Mouse (Mus musculus) erythroblast, embryonic 14.5 days (primary cell): ENCODE data around the gene Ptma. TPM values are rescaled to one million over a fixed set of nuclear protein-coding genes. Genes with fewer than 3 reads are reported as not detected.

ENCODE experiments used
- H3K27me3 ChIP-seq: 2 replicates; pipeline ENCODE4 v1.6.1; 2012; ENCODE audit warnings: inconsistent platforms; ENCODE audit not compliant: control insufficient read depth
- H3K36me3 ChIP-seq: 2 replicates; pipeline ENCODE4 v1.6.1; 2012; ENCODE audit warnings: mild to moderate bottlenecking, inconsistent platforms; ENCODE audit not compliant: control insufficient read depth
- H3K4me1 ChIP-seq: 2 replicates; pipeline ENCODE4 v1.6.1; 2012; ENCODE audit warnings: inconsistent platforms; ENCODE audit not compliant: control insufficient read depth
- H3K4me3 ChIP-seq: replicated peaks from 2 replicates; pipeline ENCODE3; 2012; ENCODE audit warnings: moderate library complexity, mild to moderate bottlenecking, inconsistent platforms
- H3K9me3 ChIP-seq: 2 replicates; pipeline ENCODE4 v1.6.1; 2012; ENCODE audit warnings: low read length, inconsistent platforms, mixed read lengths; ENCODE audit not compliant: control insufficient read depth
- GATA1 ChIP-seq: IDR thresholded peaks from 2 replicates; pipeline ENCODE4 v1.6.1; 2012; ENCODE audit warnings: low read length, inconsistent platforms, mixed read lengths
- TAL1 ChIP-seq: IDR thresholded peaks from 3 replicates; pipeline ENCODE4 v1.6.1; 2012; ENCODE audit warnings: low read length, inconsistent platforms, mixed read lengths
- polyA plus RNA-seq: library from polyadenylated mRNA; stranded (reverse); fragments of >175 nt; gene quantifications from 2 replicates; pipeline ENCODE4 v1.2.3, GENCODE M21; 2012

Gene Ptma
- polyA plus RNA-seq, 1 experiment, result 597 TPM

- peaks cover 24% of the 10 kb centered on the region for H3K36me3 ChIP-seq
- peaks cover 9% of the 10 kb centered on the region for H3K4me1 ChIP-seq
- H3K4me3 ChIP-seq, result no peak overlapping the region
- no peaks in the 10 kb centered on the region for H3K27me3 ChIP-seq
- H3K9me3 ChIP-seq, result no peaks in the 10 kb centered on the region
- TF ChIP-seq TAL1 (no peak), GATA1 (no peak)
Observed at GRCm38 (mm10) chr1:86551877-86552276, 25.4 kb downstream of the Ptma start.

DNA sequence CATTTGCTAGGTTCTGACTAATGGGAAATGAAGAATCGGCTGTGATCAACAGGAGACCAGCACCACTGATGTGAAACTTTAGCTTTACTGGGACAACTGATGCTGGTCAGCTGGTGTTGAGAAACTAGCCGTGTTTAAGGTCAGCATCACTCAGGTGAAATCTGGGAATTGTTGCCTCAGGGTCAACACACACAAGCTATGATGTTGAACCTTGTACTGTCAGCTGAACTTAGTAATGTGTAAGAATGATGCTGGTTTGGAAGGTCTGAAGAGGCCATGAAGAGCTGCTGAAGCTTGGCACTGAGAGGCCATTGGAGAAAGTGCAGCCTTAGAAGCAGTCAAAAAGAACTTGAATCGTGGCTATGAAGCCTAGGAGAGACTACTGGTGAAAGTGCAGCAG lies 29.1 kb downstream of the Ptma start:
- no peaks in the 10 kb centered on the region for H3K9me3 ChIP-seq
- TF ChIP-seq GATA1 (no peak), TAL1 (no peak)
- peaks cover 15% of the 10 kb centered on the region for H3K4me1 ChIP-seq
- H3K36me3 ChIP-seq, result peaks cover 22% of the 10 kb centered on the region
- no peaks in the 10 kb centered on the region for H3K27me3 ChIP-seq
- no peak overlapping the region for H3K4me3 ChIP-seq

GRCm38 (mm10) chr1:86557872-86558271 lies 31.3 kb downstream of the Ptma start:
- H3K9me3 ChIP-seq, result no peaks in the 10 kb centered on the region
- no peaks in the 10 kb centered on the region for H3K27me3 ChIP-seq
- peaks cover 30% of the 10 kb centered on the region for H3K36me3 ChIP-seq
- TF ChIP-seq GATA1 (no peak), TAL1 (no peak)
- no peak overlapping the region for H3K4me3 ChIP-seq
- peaks cover 16% of the 10 kb centered on the region for H3K4me1 ChIP-seq

GRCm38 (mm10) chr1:86559232-86559631 lies 32.7 kb downstream of the Ptma start:
- H3K36me3 ChIP-seq, result peaks cover 44% of the 10 kb centered on the region
- H3K4me3 ChIP-seq, result no peak overlapping the region
- no peaks in the 10 kb centered on the region for H3K27me3 ChIP-seq
- H3K4me1 ChIP-seq, result peaks cover 20% of the 10 kb centered on the region
- TF ChIP-seq TAL1, result no peak
- no peak for TF ChIP-seq GATA1
- no peaks in the 10 kb centered on the region for H3K9me3 ChIP-seq

GRCm38 (mm10) chr1:86562663-86563062 lies 36.1 kb downstream of the Ptma start:
- no peaks in the 10 kb centered on the region for H3K27me3 ChIP-seq
- no peaks in the 10 kb centered on the region for H3K9me3 ChIP-seq
- H3K4me1 ChIP-seq, result peaks cover 24% of the 10 kb centered on the region
- TF ChIP-seq TAL1 (no peak), GATA1 (no peak)
- H3K4me3 ChIP-seq, result no peak overlapping the region
- H3K36me3 ChIP-seq, result peaks cover 43% of the 10 kb centered on the region

DNA sequence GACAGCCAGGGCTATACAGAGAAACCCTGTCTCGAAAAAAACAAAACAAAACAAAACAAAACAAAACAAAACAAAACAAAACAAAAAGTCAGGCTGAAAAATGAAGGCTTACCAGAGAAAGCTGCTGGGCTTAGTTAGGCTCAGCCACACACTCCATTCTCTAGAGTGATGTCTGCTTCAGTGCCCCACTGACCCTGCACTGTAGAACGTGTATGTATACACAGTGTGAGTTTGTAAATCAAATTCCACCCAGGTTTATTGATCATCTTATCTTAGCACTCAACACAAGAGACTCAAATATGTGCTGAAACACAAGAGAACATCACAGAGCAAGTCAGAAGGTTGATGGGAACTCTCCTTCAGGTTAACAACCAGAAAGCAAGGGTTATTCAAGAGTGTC lies 41.9 kb downstream of the Ptma start:
- Histone ChIP-seq H3K9me3 (no peaks in the 10 kb centered on the region), H3K4me1 (peaks cover 8% of the 10 kb centered on the region), H3K27me3 (no peaks in the 10 kb centered on the region), H3K4me3 (no peak overlapping the region), H3K36me3 (peaks cover 24% of the 10 kb centered on the region)
- TF ChIP-seq TAL1 (no peak), GATA1 (no peak)

- peaks cover 19% of the 10 kb centered on the region for H3K36me3 ChIP-seq
Observed at GRCm38 (mm10) chr1:86569292-86569860, 42.9 kb downstream of the Ptma start.

GRCm38 (mm10) chr1:86571381-86571780 lies 44.9 kb downstream of the Ptma start:
- no peak for TF ChIP-seq TAL1
- no peak for TF ChIP-seq GATA1
- no peak overlapping the region for H3K4me3 ChIP-seq
- no peaks in the 10 kb centered on the region for H3K27me3 ChIP-seq
- no peaks in the 10 kb centered on the region; the same call in 1 of the 2 replicates for H3K4me1 ChIP-seq
- peaks cover 13% of the 10 kb centered on the region for H3K36me3 ChIP-seq
- H3K9me3 ChIP-seq, result no peaks in the 10 kb centered on the region

More at GRCm38 (mm10) chr1:86569292-86569860, 42.9 kb downstream of the Ptma start:
- Histone ChIP-seq H3K9me3 (no peaks in the 10 kb centered on the region), H3K4me3 (no peak overlapping the region), H3K27me3 (no peaks in the 10 kb centered on the region), H3K4me1 (peaks cover 8% of the 10 kb centered on the region)
- TF ChIP-seq TAL1 (no peak), GATA1 (no peak)

- Histone ChIP-seq H3K4me3 (no peak overlapping the region), H3K27me3 (no peaks in the 10 kb centered on the region), H3K9me3 (no peaks in the 10 kb centered on the region), H3K4me1 (no peaks in the 10 kb centered on the region; the same call in 1 of the 2 replicates), H3K36me3 (peaks cover 13% of the 10 kb centered on the region)
- no peak for TF ChIP-seq TAL1
- no peak for TF ChIP-seq GATA1
Observed at GRCm38 (mm10) chr1:86571941-86572340, 45.4 kb downstream of the Ptma start.

Other genes starting within 250 kb of the Ptma start
- gene B3gnt7, start 223.9 kb upstream of the Ptma start, polyA plus RNA-seq, result 0.03 and 0.05 TPM in 2 replicates
- gene Ncl, start 167.3 kb upstream of the Ptma start, polyA plus RNA-seq, result 62.6 and 76.8 TPM in 2 replicates
- not detected in 2 replicates for gene Nmur1, start 100.5 kb upstream of the Ptma start, polyA plus RNA-seq
- not detected in 2 replicates for gene Tex44, start 100.4 kb upstream of the Ptma start, polyA plus RNA-seq
- gene Pde6d, start 55.9 kb downstream of the Ptma start, polyA plus RNA-seq, result 6.6 and 8.1 TPM in 2 replicates
- 1.8 and 2.0 TPM in 2 replicates for gene Cops7b, start 56.2 kb downstream of the Ptma start, polyA plus RNA-seq
- not detected in 2 replicates for gene Nppc, start 143.8 kb downstream of the Ptma start, polyA plus RNA-seq
- 0.40 and 0.53 TPM in 2 replicates for gene Dis3l2, start 177.1 kb downstream of the Ptma start, polyA plus RNA-seq